Mouse (Mus musculus) cortical plate, adult 2 months (tissue): ENCODE data around the gene Fam120a.

Experiments
- CTCF ChIP-seq: fragments of 200-500 bp; IDR thresholded peaks from 2 replicates; pipeline ENCODE4 v1.5.1; 2011; ENCODE audit warnings: mild to moderate bottlenecking, control low read depth, low read length; ENCODE audit not compliant: insufficient read depth; ENCODE audit errors: extremely low read depth
- POLR2A ChIP-seq: fragments of 200-500 bp; IDR thresholded peaks from 2 replicates; pipeline ENCODE4 v1.6.1; 2011; ENCODE audit warnings: mild to moderate bottlenecking, low read length, control low read depth; ENCODE audit not compliant: insufficient read depth; ENCODE audit errors: extremely low read depth

DNA sequence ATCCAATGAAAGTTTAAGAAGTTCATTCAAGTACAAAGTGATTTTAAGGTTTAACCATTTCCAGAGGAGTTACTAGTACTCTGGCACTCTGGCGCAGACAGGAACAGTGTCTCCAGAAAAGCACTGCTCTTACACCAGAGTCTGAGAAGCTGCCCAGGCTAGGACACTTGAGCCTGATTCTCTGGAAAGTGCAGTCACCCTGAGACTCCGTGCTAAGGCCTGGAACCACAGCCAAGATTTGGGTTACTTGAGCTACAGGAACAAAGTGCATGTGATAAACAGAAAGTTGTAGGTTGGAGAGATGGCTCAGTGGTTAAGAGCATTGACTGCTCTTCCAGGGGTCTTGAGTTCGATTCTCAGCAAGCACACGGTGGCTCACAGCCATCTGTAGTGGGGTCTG lies 6.4 kb upstream of the Fam120a start:
- TF ChIP-seq POLR2A (no peak), CTCF (no peak)
